Comparison of ENCODE assay signal across 17 mouse cellular contexts in the genomic region with DNA sequence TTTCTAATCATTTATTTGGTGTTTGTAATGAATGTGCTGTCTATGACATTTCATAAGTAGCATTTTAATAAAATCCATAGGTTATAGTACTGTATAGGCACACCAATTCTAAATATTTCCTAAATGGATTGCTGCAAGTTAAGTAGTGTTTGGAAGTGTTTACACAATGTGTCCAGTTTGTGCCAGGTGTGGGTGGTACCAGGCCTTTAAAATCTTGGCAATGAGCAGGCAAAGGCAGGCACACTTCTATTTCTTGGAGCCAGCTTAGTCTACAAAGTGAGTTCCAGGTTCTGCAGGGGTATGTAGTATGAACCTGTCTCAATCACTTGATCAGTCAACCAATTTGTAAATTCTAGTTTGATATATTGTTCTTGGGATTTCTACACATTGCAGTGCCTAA. TPM values are rescaled to one million over a fixed set of nuclear protein-coding genes. Genes with fewer than 3 reads are reported as not detected.
DNase-seq lines count a peak whose midpoint lies in the region; TF ChIP-seq lines count a peak whose summit lies in the region.
"Had no signal": no experiment of that assay in that cellular context is flagged by ENCODE, and none has a peak within 500 bp of the region (broad histone marks: within the 10 kb centered on the region; RNA-seq: fewer than 3 reads in every experiment).

No protein-coding gene starts in this region.

- intact Hi-C loops in heart, postnatal 36 days (cut with DNase I) = no loop called here

- peak; percentile 37 for DNase-seq in heart, adult 11 months
- DNase-seq in heart, postnatal 36 days = no peak
- DNase-seq in lung, adult 18-20 months = peak; percentile 28 to 48
- no peak for DNase-seq in lung, postnatal 4 days
- peak; percentile 93 for DNase-seq in gonadal fat pad, adult 2 months (ENCODE audit: low read depth)
- DNase-seq: adrenal gland, postnatal 36 days; cerebellum, adult 11 months; cerebellum, adult 8-10 months; cerebellum, postnatal 14 days; gastrocnemius, postnatal 14 days; heart, adult 18-20 months had no signal

- H3K27ac ChIP-seq in bone marrow macrophage, adult 2 months (ENCODE audit: insufficient read depth, low read depth, low read length) = peak overlapping the region; percentile 28; the same call in 1 of the 2 replicates
- H3K27ac ChIP-seq: embryonic facial prominence, embryonic 12.5 days; forebrain, embryonic 12.5 days; heart, embryonic 15.5 days; hindbrain, embryonic 15.5 days had no signal

- no peak for TF ChIP-seq POLR2A in bone marrow macrophage, adult 2 months (IDR thresholded peaks at IDR 0.05; ENCODE audit: borderline replicate concordance, low read depth, low read length)

- H3K4me3 ChIP-seq in bone marrow macrophage, adult 2 months (ENCODE audit: insufficient read depth, low read length) = no peak overlapping the region
- H3K4me3 ChIP-seq: embryonic facial prominence, embryonic 12.5 days; forebrain, embryonic 12.5 days; heart, embryonic 15.5 days; hindbrain, embryonic 15.5 days had no signal

- peaks cover 37% of the 10 kb centered on the region for H3K4me1 ChIP-seq in bone marrow macrophage, adult 2 months (ENCODE audit: control insufficient read depth, insufficient read depth, low read length)
- H3K4me1 ChIP-seq: embryonic facial prominence, embryonic 12.5 days; forebrain, embryonic 12.5 days; hindbrain, embryonic 15.5 days had no signal

- TF ChIP-seq CTCF in bone marrow macrophage, adult 2 months (IDR thresholded peaks at IDR 0.05; ENCODE audit: low read depth, low read length) = no peak

RNA-seq across cellular contexts. Expression of a gene that starts 22.3 kb away (rescaled TPM):
- 10 to 100 TPM; 43.6 to 46.8 TPM for total RNA-seq in heart, postnatal 36 days (2021)
- 48.4 and 48.8 TPM in 2 replicates for polyA plus RNA-seq in bone marrow macrophage, adult 2 months (2012; ENCODE audit: insufficient read depth, insufficient read length, missing spikeins)
- 2.0 and 2.2 TPM in 2 replicates for polyA plus RNA-seq in gonadal fat pad, adult 2 months (2012; rRNA removed)
- polyA plus RNA-seq: inflammation-experienced regulatory T-cells, adult 6 months had no signal

Comparison
In these comparisons a context has a peak if more than half of its experiments do, and no peak if none do; other contexts are left out.
1. DNase-seq: peak in heart, adult 11 months (single experiment), lung, adult 18-20 months (2 of 2) and gonadal fat pad, adult 2 months (single experiment); none in heart, postnatal 36 days (0 of 2) and lung, postnatal 4 days (0 of 2).
2. RNA of a gene that starts 22.3 kb away (polyA plus RNA-seq): 48.4 to 48.8 TPM in bone marrow macrophage, adult 2 months; 2.0 to 2.2 TPM in gonadal fat pad, adult 2 months; every median in the first group is over 10 times any median in the second.